Mouse (Mus musculus) olfactory bulb, adult 2 months (tissue): Measurements from ENCODE around the gene Fnbp1l.

Experiments
- CTCF ChIP-seq: fragments of 200-500 bp; IDR thresholded peaks from 2 replicates; pipeline ENCODE4 v1.5.1; 2012; ENCODE audit warnings: low read depth, mild to moderate bottlenecking, low read length, moderate library complexity; ENCODE audit not compliant: insufficient read depth
- POLR2A ChIP-seq: fragments of 200-500 bp; IDR thresholded peaks from 2 replicates; pipeline ENCODE4 v1.6.1; 2012; ENCODE audit warnings: mild to moderate bottlenecking, low read depth, low read length, moderate library complexity; ENCODE audit not compliant: insufficient read depth

- TF ChIP-seq CTCF: no peak
- no peak for TF ChIP-seq POLR2A
Observed at GRCm38 (mm10) chr3:122628546-122628945, 9.0 kb upstream of the Fnbp1l start.
